Mouse (Mus musculus): ENCODE results near the gene Xrcc5. TPM values are rescaled to one million over a fixed set of nuclear protein-coding genes. Genes with fewer than 3 reads are reported as not detected.
A peak's percentile ranks its signal among the peaks of the same experiment; 100 is the strongest.

The Xrcc5 gene
- 10 to 100 TPM; 22.7 to 30.0 (median 26.5) TPM for total RNA-seq (2022)

- DNase-seq (ENCODE audit: low spot score in 2 of 2) = peak; percentile 81 to 86
Observed at GRCm38 (mm10) chr1:72307317-72307798, at the start of gene Xrcc5. Gene Xrcc5 (plus strand): TSS chr1:72307421.

GRCm38 (mm10) chr1:72263099-72263498, 44.1 kb upstream of the Xrcc5 start:
- DNase-seq (ENCODE audit: low spot score in 2 of 2) = no peak

GRCm38 (mm10) chr1:72278085-72278484, 29.1 kb upstream of the Xrcc5 start:
- no peak for DNase-seq (ENCODE audit: low spot score in 2 of 2)

GRCm38 (mm10) chr1:72282604-72283003, 24.6 kb upstream of the Xrcc5 start:
- no peak for DNase-seq (ENCODE audit: low spot score in 2 of 2)

GRCm38 (mm10) chr1:72283992-72284485, 23.2 kb upstream of the Xrcc5 start, which contains the start of the genes Pecr and Tmem169:
Gene Pecr (minus strand): TSS chr1:72284314.
Gene Tmem169 (plus strand): TSS chr1:72284369.
- peak; percentile 91 to 92 for DNase-seq (ENCODE audit: low spot score in 2 of 2)

GRCm38 (mm10) chr1:72284539-72284938, 22.7 kb upstream of the Xrcc5 start:
- DNase-seq (ENCODE audit: low spot score in 2 of 2) = no peak

GRCm38 (mm10) chr1:72286904-72287303, 20.3 kb upstream of the Xrcc5 start:
- no peak for DNase-seq (ENCODE audit: low spot score in 2 of 2)

- no peak for DNase-seq (ENCODE audit: low spot score in 2 of 2)
Observed at GRCm38 (mm10) chr1:72287893-72288292, 19.3 kb upstream of the Xrcc5 start.

- DNase-seq (ENCODE audit: low spot score in 2 of 2) = no peak
Observed at GRCm38 (mm10) chr1:72288527-72289150, 18.6 kb upstream of the Xrcc5 start.

GRCm38 (mm10) chr1:72290896-72291295, 16.3 kb upstream of the Xrcc5 start:
- DNase-seq (ENCODE audit: low spot score in 2 of 2) = no peak

- no peak for DNase-seq (ENCODE audit: low spot score in 2 of 2)
Observed at GRCm38 (mm10) chr1:72291421-72291820, 15.8 kb upstream of the Xrcc5 start.

- DNase-seq (ENCODE audit: low spot score in 2 of 2) = no peak
Observed at GRCm38 (mm10) chr1:72291925-72292324, 15.3 kb upstream of the Xrcc5 start.

GRCm38 (mm10) chr1:72293869-72294663, 13.2 kb upstream of the Xrcc5 start:
- no peak for DNase-seq (ENCODE audit: low spot score in 2 of 2)

- DNase-seq (ENCODE audit: low spot score in 2 of 2) = peak; percentile 21 to 22
Observed at GRCm38 (mm10) chr1:72295746-72296145, 11.5 kb upstream of the Xrcc5 start.

- DNase-seq (ENCODE audit: low spot score in 2 of 2) = no peak
Observed at GRCm38 (mm10) chr1:72301845-72302244, 5.4 kb upstream of the Xrcc5 start.

GRCm38 (mm10) chr1:72306241-72306640, 980 bp upstream of the Xrcc5 start:
- no peak for DNase-seq (ENCODE audit: low spot score in 2 of 2)

- peak; percentile 17 to 20 for DNase-seq (ENCODE audit: low spot score in 2 of 2)
Observed at GRCm38 (mm10) chr1:72306679-72307181, 491 bp upstream of the Xrcc5 start.

- DNase-seq (ENCODE audit: low spot score in 2 of 2) = no peak
Observed at GRCm38 (mm10) chr1:72308919-72309318, 1.7 kb downstream of the Xrcc5 start.

GRCm38 (mm10) chr1:72309744-72310424, 2.7 kb downstream of the Xrcc5 start:
- no peak for DNase-seq (ENCODE audit: low spot score in 2 of 2)

GRCm38 (mm10) chr1:72312701-72313398, 5.6 kb downstream of the Xrcc5 start:
- no peak for DNase-seq (ENCODE audit: low spot score in 2 of 2)
